Mouse (Mus musculus) bone marrow, adult 2 months (tissue): ENCODE results near the gene 4921517D22Rik. TPM values are rescaled to one million over a fixed set of nuclear protein-coding genes. Genes with fewer than 3 reads are reported as not detected.
"Not testable (repeated sequence)": the region's sequence is repeated elsewhere in the genome, so short reads cannot be mapped to it uniquely, and the experiment has no call there.

Source experiments
- H3K27ac ChIP-seq: fragments of 200-500 bp; 2 replicates; pipeline ENCODE4 v1.5.1; 2012; ENCODE audit warnings: low read depth, mild to moderate bottlenecking, control low read depth, inconsistent platforms, low read length; ENCODE audit not compliant: control insufficient read depth, poor library complexity, insufficient read depth
- H3K4me1 ChIP-seq: fragments of 200-500 bp; 2 replicates; pipeline ENCODE4 v1.6.1; 2011; ENCODE audit warnings: low read length; ENCODE audit not compliant: control insufficient read depth, insufficient read depth
- H3K4me3 ChIP-seq: fragments of 200-500 bp; replicated peaks from 2 replicates; pipeline ENCODE3; 2011; ENCODE audit warnings: mild to moderate bottlenecking, low read depth, low read length, control low read depth; ENCODE audit not compliant: control insufficient read depth
- CTCF ChIP-seq: fragments of 200-500 bp; IDR thresholded peaks from 2 replicates; pipeline ENCODE4 v1.5.1; 2011; ENCODE audit warnings: low read length, control low read depth; ENCODE audit not compliant: control insufficient read depth, insufficient read depth
- POLR2A ChIP-seq: fragments of 200-500 bp; IDR thresholded peaks from 2 replicates; pipeline ENCODE4 v1.6.1; 2011; ENCODE audit warnings: low read depth, mild to moderate bottlenecking, control low read depth, low read length, borderline replicate concordance; ENCODE audit not compliant: control insufficient read depth
- WGBS: fragments of 180-500 bp; shearing (Covaris S2); methylation state at CpG from one replicate; pipeline ENCODE4 v1.1.7; 2018; 5-methylcytosine and 5-hydroxymethylcytosine counted together
- polyA plus RNA-seq: library from polyadenylated mRNA; stranded (reverse); fragments of >200 nt; gene quantifications from 2 replicates; pipeline ENCODE4 v1.2.4, GENCODE M21; 2011; ENCODE audit warnings: low replicate concordance; ENCODE audit not compliant: missing spikeins, insufficient read depth, insufficient read length

Gene 4921517D22Rik
- polyA plus RNA-seq, 1 experiment: not detected

DNA sequence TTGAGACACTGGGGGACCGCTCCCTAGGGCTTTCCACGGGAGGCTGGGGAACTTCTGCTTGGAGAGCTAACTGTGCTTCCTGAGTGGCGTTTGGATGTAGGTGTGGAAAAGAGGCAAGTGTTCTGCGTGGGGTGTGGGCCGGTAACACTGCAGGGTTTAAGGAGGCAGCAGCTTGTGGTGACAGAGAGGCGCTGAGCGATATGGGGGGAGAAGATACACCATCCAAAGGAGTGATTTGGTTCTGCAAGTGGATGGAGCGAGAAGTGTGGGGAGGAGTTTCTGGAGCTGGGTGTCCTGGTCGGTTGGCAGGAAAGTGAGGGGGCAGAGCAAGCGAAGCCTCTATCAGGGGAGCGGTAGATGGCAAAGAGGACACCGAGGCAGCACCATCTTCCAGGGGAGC lies 9.6 kb upstream of the 4921517D22Rik start:
- TF ChIP-seq POLR2A (no peak), CTCF (no peak)
- no peaks in the 10 kb centered on the region; the same call in 1 of the 2 replicates for H3K4me1 ChIP-seq
- no peak overlapping the region for H3K27ac ChIP-seq
- no peak overlapping the region for H3K4me3 ChIP-seq
- WGBS: 70% methylated on average over 12 of the region's 12 CpGs

DNA sequence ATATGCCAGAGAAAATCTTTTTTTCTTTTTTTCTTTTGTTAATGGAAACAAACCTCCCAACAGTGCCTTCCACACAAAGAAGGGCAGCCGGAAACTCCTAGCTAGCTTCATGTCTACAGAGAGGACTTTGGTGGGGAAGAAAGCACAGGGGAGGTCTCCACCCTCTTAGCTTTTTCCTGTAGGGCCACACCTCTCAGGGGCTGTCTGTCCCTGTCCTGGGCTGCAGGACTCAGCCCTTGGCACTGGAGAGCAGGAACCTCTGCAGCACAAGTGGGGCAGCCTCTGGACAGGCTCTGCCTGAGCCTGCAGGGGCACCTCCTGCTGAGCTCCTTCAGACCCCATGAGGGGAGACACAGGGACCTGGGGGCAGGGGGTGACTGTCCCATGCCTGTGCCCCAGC lies 6.2 kb upstream of the 4921517D22Rik start:
- WGBS: 87% methylated on average over 1 of the region's 1 CpGs
- not testable (repeated sequence) for H3K27ac ChIP-seq, H3K4me1 ChIP-seq, H3K4me3 ChIP-seq

DNA sequence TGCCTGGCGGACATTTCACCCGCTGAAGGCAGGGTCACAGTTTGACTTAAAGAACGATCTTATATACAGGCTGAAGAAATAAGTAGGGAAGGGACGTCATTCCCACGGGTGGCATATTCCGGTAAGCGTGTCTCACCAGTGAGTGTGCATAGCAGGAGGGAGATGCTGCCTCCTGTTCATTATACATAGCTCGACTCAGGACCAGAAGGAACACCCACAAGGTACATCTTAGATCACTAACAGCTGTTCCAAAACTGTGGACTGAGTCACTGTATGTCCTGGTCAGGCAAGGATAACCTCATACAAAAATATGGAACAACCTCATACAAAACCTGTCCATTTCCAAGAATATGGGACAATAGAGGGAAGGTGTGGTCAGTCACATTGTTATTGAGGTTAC lies 5.2 kb upstream of the 4921517D22Rik start:
- WGBS: 92% methylated on average over 8 of the region's 8 CpGs
- no peak overlapping the region for H3K27ac ChIP-seq
- no peak overlapping the region for H3K4me3 ChIP-seq
- peaks cover 2% of the 10 kb centered on the region; the same call in 1 of the 2 replicates for H3K4me1 ChIP-seq
- TF ChIP-seq POLR2A (no peak), CTCF (no peak)

GRCm38 (mm10) chr13:59695781-59696180 lies 1.9 kb upstream of the 4921517D22Rik start:
- Histone ChIP-seq H3K4me3 (no peak overlapping the region), H3K4me1 (peaks cover 2% of the 10 kb centered on the region; the same call in 1 of the 2 replicates), H3K27ac (no peak overlapping the region)
- no peak for TF ChIP-seq CTCF
- TF ChIP-seq POLR2A: no peak
- WGBS: 82% methylated on average over 7 of the region's 7 CpGs

DNA sequence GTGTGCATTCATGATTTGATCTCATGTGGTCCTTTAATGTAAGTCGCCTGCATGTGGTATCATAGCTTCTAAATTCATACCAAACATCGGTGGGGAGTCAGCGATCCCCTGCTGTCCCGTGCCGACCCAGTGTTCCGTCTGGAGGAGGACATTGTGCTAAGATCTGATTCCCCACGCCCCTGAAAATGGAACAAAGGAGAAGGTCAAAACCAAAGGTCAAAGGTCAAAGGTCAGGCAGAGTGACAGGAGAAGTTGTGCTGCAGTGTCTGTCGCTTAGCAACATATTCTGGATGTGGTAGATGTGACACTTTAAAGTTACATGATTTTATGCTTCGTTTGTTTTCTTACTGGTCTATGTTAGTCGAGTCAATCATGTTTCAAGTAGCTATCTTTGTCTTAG lies 2.4 kb downstream of the 4921517D22Rik start:
- TF ChIP-seq CTCF (no peak), POLR2A (no peak)
- Histone ChIP-seq H3K4me3 (no peak overlapping the region), H3K27ac (no peak overlapping the region), H3K4me1 (no peaks in the 10 kb centered on the region)
- WGBS: 86% methylated on average over 10 of the region's 10 CpGs

GRCm38 (mm10) chr13:59690576-59690975 lies 3.3 kb downstream of the 4921517D22Rik start:
- no peaks in the 10 kb centered on the region for H3K4me1 ChIP-seq
- 83% methylated on average over 7 of the region's 7 CpGs for WGBS
- TF ChIP-seq POLR2A (no peak), CTCF (no peak)
- H3K4me3 ChIP-seq: no peak overlapping the region
- H3K27ac ChIP-seq: no peak overlapping the region

GRCm38 (mm10) chr13:59689843-59690242 lies 4.1 kb downstream of the 4921517D22Rik start:
- H3K4me3 ChIP-seq: no peak overlapping the region
- 57% methylated on average over 3 of the region's 3 CpGs for WGBS
- TF ChIP-seq POLR2A (no peak), CTCF (no peak)

GRCm38 (mm10) chr13:59689313-59689712 lies 4.6 kb downstream of the 4921517D22Rik start:
- Histone ChIP-seq H3K27ac (no peak overlapping the region), H3K4me1 (no peaks in the 10 kb centered on the region; the same call in 1 of the 2 replicates), H3K4me3 (no peak overlapping the region)
- no peak for TF ChIP-seq CTCF
- 62% methylated on average over 9 of the region's 9 CpGs for WGBS

More at GRCm38 (mm10) chr13:59689843-59690242, 4.1 kb downstream of the 4921517D22Rik start:
- no peak overlapping the region for H3K27ac ChIP-seq
- H3K4me1 ChIP-seq: no peaks in the 10 kb centered on the region; the same call in 1 of the 2 replicates

GRCm38 (mm10) chr13:59688338-59688770 lies 5.6 kb downstream of the 4921517D22Rik start:
- Histone ChIP-seq H3K4me3 (no peak overlapping the region), H3K27ac (no peak overlapping the region; the same call in 1 of the 2 replicates), H3K4me1 (no peaks in the 10 kb centered on the region; the same call in 1 of the 2 replicates)
- WGBS: 75% methylated on average over 13 of the region's 13 CpGs
- TF ChIP-seq CTCF (no peak), POLR2A (no peak)
